Mouse (Mus musculus): ENCODE data around the gene Nos2. TPM values are rescaled to one million over a fixed set of nuclear protein-coding genes. Genes with fewer than 3 reads are reported as not detected.

The Nos2 gene
- polyA plus RNA-seq, 1 experiment from 2014 or later: 0.82 TPM

GRCm38 (mm10) chr11:78959841-78960520 lies 39.4 kb downstream of the Nos2 start:
- H3K9me3 ChIP-seq: no peaks in the 10 kb centered on the region
- no peak overlapping the region for H3K9ac ChIP-seq (replicated peaks)
- H3K4me2 ChIP-seq (replicated peaks): no peak overlapping the region
- no peak for ATAC-seq
- H3K4me3 ChIP-seq (replicated peaks): no peak overlapping the region
- no peaks in the 10 kb centered on the region for H3K36me3 ChIP-seq
- no peaks in the 10 kb centered on the region for H3K4me1 ChIP-seq (replicated peaks)
- H3K27me3 ChIP-seq: 0 out of 2 replicates have a peak, but pooled peaks cover 3% of the 10 kb centered on the region
- no peak overlapping the region for H3K27ac ChIP-seq
- 71% methylated on average over 5 of the region's 5 CpGs for WGBS

- no peak for ATAC-seq
- no peaks in the 10 kb centered on the region for H3K36me3 ChIP-seq
- no peak overlapping the region for H3K9ac ChIP-seq (replicated peaks)
- no peaks in the 10 kb centered on the region for H3K4me1 ChIP-seq (replicated peaks)
- no peak overlapping the region for H3K27ac ChIP-seq
- H3K4me3 ChIP-seq (replicated peaks): no peak overlapping the region
- no peak overlapping the region for H3K4me2 ChIP-seq (replicated peaks)
- H3K9me3 ChIP-seq: no peaks in the 10 kb centered on the region
- WGBS: 81% methylated on average over 5 of the region's 5 CpGs
- 0 out of 2 replicates have a peak, but pooled peaks cover 3% of the 10 kb centered on the region for H3K27me3 ChIP-seq
Observed at GRCm38 (mm10) chr11:78961221-78961620, 40.6 kb downstream of the Nos2 start.

- no peaks in the 10 kb centered on the region for H3K9me3 ChIP-seq
- no peak overlapping the region for H3K4me3 ChIP-seq (replicated peaks)
- no peaks in the 10 kb centered on the region for H3K36me3 ChIP-seq
- no peak overlapping the region for H3K4me2 ChIP-seq (replicated peaks)
- H3K27ac ChIP-seq: no peak overlapping the region
- no peaks in the 10 kb centered on the region for H3K27me3 ChIP-seq
- no peak overlapping the region for H3K9ac ChIP-seq (replicated peaks)
- 22% methylated on average over 4 of the region's 4 CpGs for WGBS
- no peak for ATAC-seq
- no peaks in the 10 kb centered on the region for H3K4me1 ChIP-seq (replicated peaks)
Observed at GRCm38 (mm10) chr11:78967371-78967770, 46.8 kb downstream of the Nos2 start.

- Histone ChIP-seq H3K27ac (no peak overlapping the region), H3K27me3 (no peaks in the 10 kb centered on the region), H3K9me3 (no peaks in the 10 kb centered on the region), H3K4me2 (replicated peaks) (no peak overlapping the region), H3K4me1 (replicated peaks) (peaks cover 7% of the 10 kb centered on the region), H3K9ac (replicated peaks) (no peak overlapping the region), H3K36me3 (no peaks in the 10 kb centered on the region), H3K4me3 (replicated peaks) (no peak overlapping the region)
- ATAC-seq: no peak
- 80% methylated on average over 4 of the region's 4 CpGs for WGBS
Observed at GRCm38 (mm10) chr11:78968121-78968520, 47.5 kb downstream of the Nos2 start.

DNA sequence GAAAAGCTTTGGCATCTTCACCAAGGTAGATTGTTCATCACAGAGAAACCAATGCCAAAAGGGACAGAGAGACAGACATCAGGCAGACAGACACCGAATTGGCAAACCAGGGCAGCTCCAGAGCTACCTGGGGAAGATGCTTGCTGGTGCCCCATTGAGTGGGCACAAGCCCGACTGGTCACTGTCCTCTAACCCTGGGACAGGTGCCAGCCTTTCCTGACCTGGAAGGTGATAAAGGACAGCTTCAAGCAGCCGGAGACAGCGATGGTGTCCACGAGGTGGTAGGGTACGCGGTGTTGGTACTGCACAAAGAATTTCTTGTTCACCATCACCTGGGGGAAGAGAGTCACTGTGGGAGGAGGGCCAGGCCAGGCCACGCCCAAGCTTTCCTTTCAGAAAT lies 50.5 kb downstream of the Nos2 start:
- 86% methylated on average over 8 of the region's 8 CpGs for WGBS
- ATAC-seq: no peak
- H3K4me1 ChIP-seq (replicated peaks): peaks cover 12% of the 10 kb centered on the region

GRCm38 (mm10) chr11:78971746-78972145 lies 51.2 kb downstream of the Nos2 start:
- H3K9me3 ChIP-seq: no peaks in the 10 kb centered on the region
- H3K9ac ChIP-seq (replicated peaks): no peak overlapping the region
- WGBS: 92% methylated on average over 3 of the region's 3 CpGs
- ATAC-seq: no peak
- no peak overlapping the region for H3K4me3 ChIP-seq (replicated peaks)
- H3K27me3 ChIP-seq: no peaks in the 10 kb centered on the region
- no peaks in the 10 kb centered on the region for H3K36me3 ChIP-seq
- peaks cover 12% of the 10 kb centered on the region for H3K4me1 ChIP-seq (replicated peaks)
- H3K27ac ChIP-seq: no peak overlapping the region
- no peak overlapping the region for H3K4me2 ChIP-seq (replicated peaks)

More for the DNA sequence above, 50.5 kb downstream of the Nos2 start:
- Histone ChIP-seq H3K27ac (no peak overlapping the region), H3K9me3 (no peaks in the 10 kb centered on the region), H3K36me3 (no peaks in the 10 kb centered on the region), H3K27me3 (no peaks in the 10 kb centered on the region), H3K4me2 (replicated peaks) (no peak overlapping the region), H3K4me3 (replicated peaks) (no peak overlapping the region), H3K9ac (replicated peaks) (no peak overlapping the region)

GRCm38 (mm10) chr11:78972328-78972727 lies 51.7 kb downstream of the Nos2 start:
- Histone ChIP-seq H3K4me3 (replicated peaks) (no peak overlapping the region), H3K27me3 (no peaks in the 10 kb centered on the region), H3K27ac (no peak overlapping the region), H3K9ac (replicated peaks) (no peak overlapping the region), H3K4me1 (replicated peaks) (peaks cover 12% of the 10 kb centered on the region), H3K4me2 (replicated peaks) (no peak overlapping the region), H3K9me3 (no peaks in the 10 kb centered on the region), H3K36me3 (no peaks in the 10 kb centered on the region)
- 50% methylated on average over 6 of the region's 6 CpGs for WGBS
- no peak for ATAC-seq

DNA sequence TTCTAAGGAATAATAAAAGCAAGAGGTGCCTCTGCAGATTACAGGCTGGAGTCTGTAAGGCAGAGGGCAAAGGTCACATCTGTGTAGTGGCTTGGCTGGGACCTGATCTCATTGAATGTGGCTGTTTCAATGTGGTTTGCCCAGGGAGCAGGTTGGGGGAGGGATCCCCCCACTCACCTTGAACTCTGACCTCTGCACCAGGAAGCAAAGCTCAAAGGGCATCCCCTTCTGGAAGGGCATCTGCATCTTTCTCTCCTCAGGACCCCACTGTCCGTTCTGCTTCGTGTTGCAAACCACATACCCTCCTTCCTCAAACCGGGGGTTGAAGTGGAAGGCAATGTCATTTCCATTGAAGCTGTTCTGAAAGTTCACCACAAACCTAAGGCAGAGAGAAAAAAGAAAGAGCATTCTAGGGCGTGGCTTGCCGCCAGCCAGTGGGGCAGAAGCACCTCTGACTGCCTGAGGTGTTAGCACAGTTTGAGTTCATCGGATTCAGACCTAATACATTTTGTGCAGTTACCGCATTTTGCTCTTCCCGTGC lies 52.3 kb downstream of the Nos2 start:
- Histone ChIP-seq H3K36me3 (no peaks in the 10 kb centered on the region), H3K27me3 (no peaks in the 10 kb centered on the region), H3K4me3 (replicated peaks) (no peak overlapping the region), H3K9me3 (no peaks in the 10 kb centered on the region), H3K4me2 (replicated peaks) (no peak overlapping the region), H3K9ac (replicated peaks) (no peak overlapping the region), H3K27ac (no peak overlapping the region), H3K4me1 (replicated peaks) (peaks cover 12% of the 10 kb centered on the region)
- ATAC-seq: no peak
- WGBS: 57% methylated on average over 8 of the region's 8 CpGs

DNA sequence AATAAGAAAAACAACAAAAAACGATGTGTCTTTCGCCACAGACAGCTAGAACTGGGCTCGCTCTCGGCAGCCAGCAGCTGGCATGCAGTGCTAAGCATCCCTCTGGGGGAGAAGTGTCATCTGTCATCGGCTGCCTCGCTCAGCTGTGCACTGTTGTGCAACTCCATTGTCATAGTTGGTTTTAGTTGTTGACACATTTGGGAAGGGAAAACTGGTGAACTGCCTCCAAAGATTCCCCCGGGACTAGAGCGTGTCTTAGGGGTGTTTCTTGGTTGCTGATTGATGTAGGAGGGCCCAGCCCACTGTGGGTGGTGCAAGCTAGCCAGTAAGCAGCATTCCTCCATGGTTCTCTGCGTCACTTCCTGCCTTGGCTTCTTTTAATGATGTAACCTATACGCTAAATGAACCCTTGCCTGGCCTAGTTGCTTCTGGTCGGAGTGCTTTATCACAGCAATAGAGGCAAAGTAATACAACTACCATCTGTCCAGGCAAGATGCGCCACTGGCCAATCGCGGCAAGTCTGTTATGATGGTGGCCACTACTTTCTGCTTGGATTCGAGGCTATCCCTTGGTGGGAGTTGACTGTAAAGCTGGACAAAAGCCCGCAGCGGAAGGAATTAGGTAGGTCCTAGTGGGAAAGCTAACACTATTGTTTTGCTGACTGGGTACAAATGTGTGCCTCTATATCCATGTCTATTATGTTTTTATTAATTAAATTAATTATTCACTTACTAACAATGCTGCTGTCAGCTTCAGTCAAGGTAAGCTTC lies 53.0 kb downstream of the Nos2 start:
- ATAC-seq: peak; percentile 30; the same call in 1 of the 2 replicates
- H3K9me3 ChIP-seq: no peaks in the 10 kb centered on the region
- H3K27me3 ChIP-seq: no peaks in the 10 kb centered on the region
- H3K9ac ChIP-seq (replicated peaks): no peak overlapping the region
- H3K4me2 ChIP-seq (replicated peaks): no peak overlapping the region
- no peaks in the 10 kb centered on the region for H3K36me3 ChIP-seq
- H3K27ac ChIP-seq: no peak overlapping the region
- no peak overlapping the region for H3K4me3 ChIP-seq (replicated peaks)
- 72% methylated on average over 17 of the region's 17 CpGs for WGBS
- H3K4me1 ChIP-seq (replicated peaks): peaks cover 12% of the 10 kb centered on the region

GRCm38 (mm10) chr11:78976731-78977510 lies 56.3 kb downstream of the Nos2 start:
- Histone ChIP-seq H3K27ac (no peak overlapping the region), H3K4me3 (replicated peaks) (no peak overlapping the region), H3K36me3 (no peaks in the 10 kb centered on the region), H3K4me1 (replicated peaks) (peaks cover 12% of the 10 kb centered on the region), H3K27me3 (no peaks in the 10 kb centered on the region), H3K4me2 (replicated peaks) (no peak overlapping the region), H3K9me3 (no peaks in the 10 kb centered on the region), H3K9ac (replicated peaks) (no peak overlapping the region)
- no peak for ATAC-seq
- 81% methylated on average over 8 of the region's 8 CpGs for WGBS

DNA sequence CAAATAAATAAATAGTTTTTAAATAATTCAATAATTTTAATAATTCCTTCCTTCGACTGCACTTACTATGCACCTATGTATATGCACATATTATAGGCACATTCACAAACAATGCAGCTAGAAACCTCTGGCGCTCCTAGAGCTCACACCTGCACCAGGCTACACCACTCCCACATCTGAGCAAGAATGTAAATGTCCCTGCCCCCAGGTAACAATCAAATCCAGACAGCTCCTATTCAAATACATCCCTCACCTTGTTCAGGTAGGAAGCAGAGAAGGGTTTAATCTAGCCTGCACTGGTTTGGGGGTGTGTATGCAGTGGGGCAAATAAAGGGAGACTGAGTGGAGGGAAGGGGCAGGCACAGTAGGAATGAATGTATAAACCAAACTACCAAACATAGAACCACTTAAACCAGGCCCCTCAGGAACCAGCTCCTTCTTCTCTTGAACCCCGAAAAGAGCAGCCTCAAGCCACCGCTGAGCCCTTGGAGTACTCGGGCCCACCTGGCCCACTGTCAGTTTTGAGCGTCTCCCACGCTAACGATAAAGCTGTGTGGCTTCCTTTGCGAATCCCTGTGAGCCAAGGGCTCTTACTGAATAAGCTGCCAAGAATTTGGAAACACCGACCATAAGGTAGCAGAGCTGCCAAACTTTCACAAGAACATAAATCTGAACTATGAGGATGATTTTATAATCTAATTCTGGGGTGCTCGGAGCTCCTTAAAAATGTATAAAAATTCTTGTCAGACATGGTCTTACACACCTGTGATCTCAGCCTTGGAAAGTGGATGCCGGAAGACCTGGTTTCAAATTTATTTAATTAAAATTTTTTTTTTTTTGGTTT lies 57.8 kb downstream of the Nos2 start:
- H3K9me3 ChIP-seq: no peaks in the 10 kb centered on the region
- H3K4me3 ChIP-seq (replicated peaks): no peak overlapping the region
- ATAC-seq: no peak
- H3K4me2 ChIP-seq (replicated peaks): no peak overlapping the region
- no peak overlapping the region for H3K9ac ChIP-seq (replicated peaks)
- H3K4me1 ChIP-seq (replicated peaks): peaks cover 3% of the 10 kb centered on the region; the same call in 1 of the 2 replicates
- 90% methylated on average over 12 of the region's 12 CpGs for WGBS
- no peaks in the 10 kb centered on the region for H3K27me3 ChIP-seq
- no peaks in the 10 kb centered on the region for H3K36me3 ChIP-seq
- H3K27ac ChIP-seq: no peak overlapping the region

All from midbrain, embryonic 13.5 days (tissue).